Mouse (Mus musculus) liver, embryonic 14.5 days (tissue): ENCODE results near the gene Gpr1.

Experiments used
- CTCF ChIP-seq: IDR thresholded peaks from 2 replicates; pipeline ENCODE4 v1.5.1; 2016; ENCODE audit warnings: antibody characterized with exemption, low read depth, control low read depth
- EP300 ChIP-seq: IDR thresholded peaks from 2 replicates; pipeline ENCODE4 v1.6.1; 2016; ENCODE audit warnings: antibody characterized with exemption, low read depth

- no peak for TF ChIP-seq EP300
- no peak for TF ChIP-seq CTCF
These were observed 36.0 kb downstream of the Gpr1 start for GRCm38 (mm10) chr1:63178308-63178707.
